Mouse (Mus musculus) ZHBTc4 (cell line): ENCODE results near the gene Stxbp2.

Experiments
- DNase-seq: peaks from one replicate; pipeline ENCODE4 v3.0.0-alpha.2; 2011; ENCODE audit warnings: low read depth, low spot score

Gene Stxbp2

DNA sequence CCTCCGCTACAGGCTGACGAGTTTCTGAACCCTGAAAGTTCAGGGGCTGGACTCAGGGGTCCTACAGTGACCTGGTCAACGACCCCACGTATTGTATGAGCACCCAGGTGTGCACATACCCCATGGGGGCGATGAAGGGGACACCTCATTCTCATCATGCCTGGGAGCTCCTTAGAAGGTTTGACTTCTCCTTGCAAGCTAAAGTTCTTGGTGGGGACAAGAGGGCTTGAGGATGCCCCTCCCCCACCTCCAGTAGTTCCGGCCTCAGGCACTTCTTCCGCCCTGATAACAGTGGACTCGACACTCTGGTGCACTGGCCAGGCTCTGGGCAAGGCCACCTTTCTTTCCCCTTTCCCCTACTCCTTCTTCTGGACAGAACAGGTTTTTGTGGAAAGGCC, 722 bp downstream of the Stxbp2 start:
- peak; percentile 31 for DNase-seq

DNA sequence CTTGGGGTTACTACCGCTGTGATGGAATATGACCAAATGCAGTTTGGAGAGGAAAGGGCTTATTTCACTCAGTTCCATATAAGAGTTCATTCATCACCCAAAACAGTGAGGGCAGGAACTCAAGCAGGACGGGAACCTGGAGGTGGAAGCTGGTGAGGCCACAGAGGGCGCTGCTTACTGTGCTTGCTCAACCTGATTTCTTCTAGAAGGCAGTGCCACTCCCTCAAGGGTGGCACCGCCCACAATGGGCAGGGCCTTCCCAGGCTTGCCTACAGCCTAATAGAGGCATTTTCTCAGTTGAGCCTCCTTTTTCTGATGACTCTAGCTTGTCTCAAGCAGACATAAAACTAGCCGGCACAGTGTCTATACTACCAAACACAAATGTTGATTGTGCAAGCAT, 15.0 kb downstream of the Stxbp2 start:
- peak; percentile 87 for DNase-seq

DNA sequence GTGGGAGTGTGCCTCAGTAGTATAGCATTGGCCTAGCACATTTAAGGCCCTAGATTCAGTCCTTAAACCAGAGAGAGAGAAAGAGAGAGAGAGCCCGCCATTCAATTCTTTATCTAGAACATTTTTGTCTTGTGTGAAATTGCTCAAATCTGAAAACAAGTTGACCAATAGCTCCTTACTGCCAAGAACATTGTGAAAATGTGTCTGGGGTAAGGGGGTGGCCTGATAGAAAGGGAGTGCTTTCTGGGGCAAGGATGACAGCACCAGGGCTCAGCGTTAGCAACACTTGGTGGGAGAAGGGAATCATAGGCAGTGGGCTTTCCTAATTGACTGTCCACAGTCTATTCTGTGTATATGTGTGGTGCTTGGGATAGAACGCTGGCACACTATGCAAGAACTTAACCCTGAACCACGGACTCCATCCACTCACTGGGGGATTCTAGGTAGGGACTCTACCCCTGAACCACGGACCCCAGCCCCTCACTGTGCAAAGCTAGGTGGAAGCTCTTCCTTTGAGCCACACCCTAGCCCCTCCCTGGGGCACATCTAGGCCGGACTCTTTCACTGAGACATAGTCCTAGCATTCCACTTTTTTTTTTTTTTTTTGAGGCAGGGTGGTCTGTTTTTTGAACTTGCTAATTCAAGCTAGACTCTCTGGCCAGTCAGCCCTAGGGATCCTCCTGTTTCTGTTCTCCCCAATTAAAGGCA, 16.2 kb downstream of the Stxbp2 start:
- no peak for DNase-seq

DNA sequence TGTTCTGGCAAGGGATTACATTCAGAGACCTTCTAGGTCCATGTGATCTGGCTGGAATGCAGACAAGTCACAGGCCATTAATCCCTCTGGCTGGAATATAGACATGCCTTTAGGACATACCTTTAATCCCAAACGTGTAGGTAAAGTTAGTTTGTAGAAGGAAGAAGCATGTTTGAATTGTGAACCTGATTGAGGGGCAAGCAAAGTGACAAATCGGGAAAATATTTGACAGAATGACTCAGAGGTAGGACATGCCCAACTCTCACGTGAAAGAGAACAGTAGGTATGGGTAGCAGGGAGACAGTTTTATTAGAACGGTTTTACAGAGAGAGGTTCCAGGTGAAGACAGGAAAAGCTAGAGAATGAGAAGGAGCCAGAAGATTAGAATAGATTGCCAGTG, 16.8 kb downstream of the Stxbp2 start:
- DNase-seq: no peak

DNA sequence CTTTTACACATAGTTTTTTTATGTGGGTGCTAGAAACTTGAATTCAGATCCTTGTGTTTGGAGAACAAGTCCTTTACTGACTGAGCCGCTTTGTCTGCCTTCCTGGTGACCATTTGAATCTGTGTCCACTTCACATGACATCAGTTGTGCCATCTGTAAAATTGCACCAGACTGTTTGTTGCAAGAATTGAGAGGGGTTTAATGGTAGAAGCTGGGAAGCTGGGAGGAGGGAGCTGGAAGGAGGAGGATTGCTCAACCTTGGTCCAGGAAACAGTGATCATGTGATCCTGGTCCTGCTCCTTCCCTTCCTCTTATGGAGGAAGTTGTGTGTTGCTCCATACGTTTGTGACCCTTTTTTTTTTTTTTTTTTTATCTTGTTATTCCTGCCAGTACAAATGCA, 17.5 kb downstream of the Stxbp2 start:
- DNase-seq: no peak

DNA sequence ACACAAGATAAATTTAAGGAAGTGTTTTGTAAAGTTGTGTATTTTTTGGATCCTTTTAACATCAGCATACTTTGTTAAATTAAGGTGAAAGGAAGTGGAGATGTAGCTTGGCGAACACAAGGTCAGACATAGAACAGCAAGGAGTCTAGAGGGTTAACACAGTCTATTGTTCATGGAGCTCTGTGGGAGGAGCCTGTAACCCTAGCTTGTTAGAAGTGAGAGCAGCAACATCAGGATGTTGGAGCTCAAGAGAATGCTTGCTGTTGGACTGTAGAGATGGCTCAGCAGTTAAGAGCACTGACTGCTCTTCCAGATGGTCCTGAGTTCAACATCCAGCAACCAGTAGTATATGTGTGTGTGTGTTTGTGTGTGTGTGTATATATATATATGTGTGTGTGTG, 18.2 kb downstream of the Stxbp2 start:
- peak; percentile 72 for DNase-seq

DNA sequence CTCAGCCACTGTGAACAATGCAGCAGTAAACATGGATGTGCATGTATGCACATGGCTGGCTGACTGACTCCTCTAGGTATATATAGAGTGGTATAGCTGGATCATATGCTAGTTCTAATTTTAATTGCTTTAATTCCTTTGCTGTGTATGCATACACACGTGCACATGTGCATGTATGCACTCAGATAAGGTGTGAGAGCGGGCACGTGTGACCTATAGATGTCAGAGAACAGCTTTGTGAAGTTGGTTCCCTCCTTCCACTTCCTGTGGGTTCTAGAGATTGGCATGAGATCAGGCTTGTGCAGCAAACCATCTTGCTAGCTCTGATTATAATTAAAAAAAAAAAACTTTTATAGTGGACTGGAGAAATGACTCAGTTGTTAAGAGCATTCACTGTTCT, 22.1 kb downstream of the Stxbp2 start:
- DNase-seq: no peak

DNA sequence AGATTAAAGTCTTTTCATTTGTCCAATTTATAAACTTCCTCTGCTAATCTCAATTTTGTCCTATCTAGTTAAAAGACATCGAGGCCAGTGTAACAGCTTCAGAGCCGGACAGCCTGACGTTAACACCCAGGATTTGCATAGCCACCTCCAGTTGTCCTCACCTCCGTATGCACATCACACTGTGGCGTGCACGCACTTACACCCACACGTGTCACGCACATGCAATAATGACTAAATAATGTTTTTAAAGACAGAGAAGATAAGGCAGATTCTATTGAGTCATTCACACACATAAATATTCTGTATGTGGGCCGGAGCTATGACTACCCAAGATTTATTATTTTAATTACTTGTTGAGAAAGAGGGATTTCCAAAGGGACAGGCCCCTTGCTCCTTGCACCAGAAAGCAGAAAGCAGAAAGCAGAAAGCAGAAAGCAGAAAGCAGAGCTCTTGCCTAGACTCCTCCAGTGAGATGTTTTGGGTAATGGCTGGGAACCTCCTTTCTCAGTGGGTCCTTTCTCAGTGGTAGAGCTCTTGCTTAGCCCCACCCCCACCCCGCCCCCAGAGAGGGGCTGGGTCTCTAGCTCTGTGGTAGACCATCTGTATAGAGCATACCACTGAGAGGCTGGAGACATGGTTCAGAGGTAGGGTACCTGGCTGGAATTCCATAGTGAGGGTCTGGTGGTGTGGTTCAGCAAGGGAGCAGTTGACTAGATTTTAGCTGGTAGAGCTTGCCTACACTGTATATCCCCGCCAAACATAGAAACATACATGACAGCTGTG, 24.2 kb downstream of the Stxbp2 start:
- DNase-seq: peak; percentile 28

DNA sequence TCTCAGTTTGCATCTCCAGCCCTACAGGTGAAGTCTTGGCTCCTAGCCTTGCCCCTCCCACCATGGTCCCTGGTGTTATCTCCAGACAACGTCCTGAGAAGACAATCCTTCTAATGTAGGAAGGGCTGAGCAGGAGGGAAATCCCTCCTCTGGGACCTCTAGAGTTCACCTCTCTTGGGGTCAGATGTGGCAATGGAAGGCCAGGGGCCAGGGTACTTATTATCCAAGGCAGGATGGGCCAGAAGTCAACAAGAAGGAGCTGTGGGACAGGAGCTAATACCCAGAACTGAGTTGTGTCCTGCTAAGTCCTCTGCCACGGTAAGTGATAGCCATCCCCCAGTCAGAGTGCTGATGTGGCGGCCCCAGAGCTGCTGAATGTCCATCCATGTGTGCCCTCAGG, 24.8 kb downstream of the Stxbp2 start, which contains the start of gene Retn:
Gene Retn (plus strand): TSS at position 245 of the 400 bp plus-strand sequence.
- no peak for DNase-seq

DNA sequence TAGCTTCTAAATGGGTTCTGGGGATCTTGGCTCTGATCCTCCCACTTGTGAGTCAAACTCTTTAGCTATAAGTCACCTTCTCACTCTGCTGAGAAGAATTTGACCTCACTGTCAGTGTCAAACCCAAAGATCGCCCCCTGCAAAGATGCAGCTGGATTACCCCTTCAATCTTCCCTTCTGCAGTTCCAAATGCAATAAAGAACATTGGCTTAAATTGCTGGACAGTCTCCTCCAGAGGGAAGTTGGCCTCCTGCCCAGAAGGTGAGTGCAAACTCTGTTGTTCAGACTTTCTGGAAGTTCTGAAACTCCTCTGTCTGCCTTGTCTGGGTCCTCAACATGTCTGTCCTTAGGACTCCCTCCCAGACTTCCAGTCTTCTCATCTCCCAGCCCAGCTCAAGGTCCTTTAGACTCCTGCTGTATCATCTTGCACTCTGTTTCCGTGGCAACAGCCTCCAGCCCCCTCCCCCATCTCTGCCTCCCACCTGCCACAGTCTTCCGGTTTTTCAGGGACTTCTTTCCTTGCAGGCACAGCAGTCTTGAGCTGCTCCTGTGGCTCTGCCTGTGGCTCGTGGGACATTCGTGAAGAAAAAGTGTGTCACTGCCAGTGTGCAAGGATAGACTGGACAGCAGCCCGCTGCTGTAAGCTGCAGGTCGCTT, 26.1 kb downstream of the Stxbp2 start:
- no peak for DNase-seq

DNA sequence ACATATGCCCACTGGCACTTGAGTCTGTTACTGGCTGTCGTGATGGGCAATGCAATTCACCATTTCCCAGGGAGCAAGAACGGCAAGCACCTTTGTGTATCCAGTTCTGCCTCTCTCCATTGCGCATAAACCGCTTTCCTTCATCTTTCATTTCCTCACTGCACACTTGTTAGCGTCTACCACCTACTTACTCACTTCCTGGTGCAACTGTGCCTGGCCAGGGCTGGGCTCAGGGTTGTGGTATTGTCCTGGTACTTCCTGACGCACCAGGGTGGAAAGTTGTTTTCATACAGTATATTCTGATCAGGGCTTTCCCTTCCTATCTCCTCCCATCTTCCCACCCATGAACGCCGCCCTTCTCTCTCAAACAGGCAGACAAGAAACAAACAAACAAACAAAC, 30.1 kb downstream of the Stxbp2 start:
- no peak for DNase-seq

DNA sequence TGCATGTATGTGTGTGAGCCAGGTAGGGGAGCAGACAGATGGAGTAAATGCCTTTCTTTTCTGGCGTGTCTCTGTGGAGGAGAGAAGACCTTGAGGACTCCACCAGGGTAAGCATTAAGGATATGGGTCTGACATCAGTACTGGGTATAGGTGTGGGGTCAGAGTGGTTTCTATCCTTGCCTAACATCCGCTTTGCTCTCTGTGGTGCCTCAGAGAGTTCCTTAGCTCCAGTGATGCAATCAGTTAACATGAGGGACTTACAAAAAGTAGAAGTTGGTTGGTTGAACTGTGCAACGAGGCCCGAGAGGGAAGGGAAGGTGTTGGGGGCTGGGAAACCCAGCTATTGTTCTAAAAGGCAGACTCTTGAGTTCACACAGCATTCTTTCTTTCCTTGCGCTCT, 33.6 kb downstream of the Stxbp2 start:
- DNase-seq: no peak

DNA sequence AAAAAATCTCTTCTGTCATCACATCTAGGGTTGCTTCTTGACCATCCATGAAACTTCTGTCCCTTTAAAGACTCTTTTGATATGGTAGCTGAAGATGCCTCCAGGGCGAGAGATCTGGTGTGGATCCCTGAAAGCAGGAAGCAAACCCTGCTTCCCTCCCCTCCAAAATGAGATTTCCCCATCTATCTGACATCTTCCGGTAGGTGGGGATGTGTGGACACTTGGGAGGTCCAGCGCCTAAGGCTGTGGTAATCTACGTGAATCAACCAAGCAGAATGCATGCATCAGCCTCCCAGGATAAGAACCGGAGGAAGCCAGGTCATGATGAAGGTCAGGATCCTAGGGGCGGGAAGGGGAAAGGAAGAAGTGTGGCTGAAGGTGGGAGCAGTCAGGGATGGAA, 34.8 kb downstream of the Stxbp2 start, which contains the start of gene Mcemp1:
Gene Mcemp1 (plus strand): TSS at position 248 of the 400 bp plus-strand sequence.
- DNase-seq: no peak

DNA sequence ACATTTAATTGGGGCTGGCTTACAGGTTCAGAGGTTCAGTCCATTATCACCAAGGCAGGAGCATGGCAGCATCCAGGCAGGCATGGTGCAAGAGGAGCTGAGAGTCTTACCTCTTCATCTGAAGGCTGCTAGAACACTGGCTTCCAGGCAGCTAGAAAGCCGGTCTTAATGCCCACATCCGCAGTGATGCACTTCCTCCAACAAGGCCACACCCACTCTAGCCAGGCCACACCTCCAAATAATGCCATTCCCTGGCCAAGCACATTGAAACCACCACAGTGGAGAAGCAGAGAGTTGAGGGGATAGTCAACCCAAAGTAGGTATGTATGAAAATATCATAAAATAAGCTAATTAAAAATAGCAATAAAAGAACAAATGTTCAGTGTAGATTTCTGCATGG, 39.6 kb downstream of the Stxbp2 start:
- peak; percentile 65 for DNase-seq

DNA sequence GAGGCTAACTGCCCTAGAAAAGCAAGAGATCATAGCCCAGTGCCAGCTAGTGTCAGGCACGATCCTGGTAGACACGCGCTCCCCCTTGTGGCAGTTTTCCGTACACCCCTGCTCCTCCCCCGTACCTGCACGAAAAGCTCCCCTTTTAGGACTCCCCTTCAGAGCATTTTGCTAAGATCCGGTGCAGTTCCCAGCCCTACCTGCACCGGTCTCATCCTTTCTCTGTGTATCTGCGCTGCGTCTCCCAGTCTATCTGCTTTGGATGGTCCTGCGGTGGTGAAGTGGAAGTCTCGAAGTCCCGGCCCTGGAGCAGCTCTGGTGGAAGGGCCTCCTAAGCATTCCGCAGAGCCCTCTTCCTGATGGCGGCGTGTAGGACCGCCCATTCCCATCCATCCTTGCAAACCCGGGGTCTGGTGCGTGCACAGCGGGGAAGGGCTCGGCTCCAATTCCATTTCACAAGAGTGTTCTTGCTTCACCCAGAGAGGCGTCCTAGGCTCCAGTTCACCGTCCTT, 41.3 kb downstream of the Stxbp2 start, which contains the start of gene Fcor:
Gene Fcor (minus strand): TSS at position 383 of the 512 bp plus-strand sequence.
- DNase-seq: peak; percentile 96

DNA sequence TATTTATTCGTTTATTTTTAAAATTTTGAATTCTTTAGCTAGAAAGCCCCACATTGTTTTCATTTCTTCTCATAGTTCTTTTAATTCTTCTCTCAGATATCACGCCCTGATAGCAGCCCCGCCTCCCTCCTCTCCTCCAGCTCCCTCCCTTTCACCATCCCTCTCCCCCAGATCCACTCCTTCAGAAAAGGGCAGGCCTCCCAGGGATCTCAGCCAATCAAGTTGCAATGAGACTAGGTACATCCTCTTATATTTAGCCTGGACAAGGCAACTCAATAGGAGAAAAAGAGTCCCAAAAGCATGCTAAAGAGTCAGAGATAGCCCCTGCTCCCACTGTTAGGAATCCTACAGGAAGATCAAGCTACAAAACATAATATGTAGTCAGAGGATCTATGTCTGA, 43.9 kb downstream of the Stxbp2 start:
- DNase-seq: no peak

DNA sequence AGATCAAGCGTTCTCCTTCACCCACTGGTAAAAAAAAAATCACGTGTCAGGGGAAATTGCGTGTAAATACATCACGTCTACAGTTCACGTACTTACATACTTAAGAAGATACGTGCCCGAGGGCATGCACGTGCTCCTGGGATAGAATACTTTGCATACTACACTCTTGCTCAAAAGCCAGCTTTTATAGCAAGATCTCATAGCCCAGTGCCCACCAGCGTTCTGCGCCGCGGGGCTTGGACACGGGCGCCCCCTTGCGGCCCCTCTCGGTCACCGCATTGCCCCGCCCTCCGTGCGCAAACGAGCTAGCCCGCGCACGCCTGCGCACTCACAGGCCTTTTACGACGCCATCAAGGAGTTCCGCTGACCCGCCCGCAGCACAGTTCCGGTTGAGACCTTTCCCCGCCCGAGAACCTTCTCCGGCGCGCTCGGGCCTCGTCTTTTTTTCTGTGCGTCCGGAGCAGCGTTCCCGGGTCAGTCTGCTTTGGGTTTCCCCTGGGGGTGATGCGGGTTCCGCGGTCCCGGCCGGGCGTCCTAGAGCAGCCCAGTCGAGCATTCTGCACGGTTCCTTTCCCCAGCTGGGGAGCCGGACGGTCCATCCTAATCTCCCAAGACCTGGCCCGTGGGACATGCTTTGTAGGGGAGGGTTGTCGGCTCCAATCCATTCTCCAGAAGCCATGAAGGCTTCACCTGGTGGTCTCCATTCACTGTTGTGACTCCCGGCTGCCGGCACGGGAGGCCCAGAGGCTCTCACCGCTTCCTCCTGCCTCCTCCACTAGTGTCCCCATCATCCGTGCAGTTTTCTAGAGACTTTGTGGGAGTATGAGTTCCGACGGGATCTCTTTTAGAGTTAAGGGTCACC, 45.6 kb downstream of the Stxbp2 start, which contains the start of gene Trappc5:
Gene Trappc5 (plus strand): TSS at position 169 of the 862 bp plus-strand sequence.
- peak; percentile 98 for DNase-seq

DNA sequence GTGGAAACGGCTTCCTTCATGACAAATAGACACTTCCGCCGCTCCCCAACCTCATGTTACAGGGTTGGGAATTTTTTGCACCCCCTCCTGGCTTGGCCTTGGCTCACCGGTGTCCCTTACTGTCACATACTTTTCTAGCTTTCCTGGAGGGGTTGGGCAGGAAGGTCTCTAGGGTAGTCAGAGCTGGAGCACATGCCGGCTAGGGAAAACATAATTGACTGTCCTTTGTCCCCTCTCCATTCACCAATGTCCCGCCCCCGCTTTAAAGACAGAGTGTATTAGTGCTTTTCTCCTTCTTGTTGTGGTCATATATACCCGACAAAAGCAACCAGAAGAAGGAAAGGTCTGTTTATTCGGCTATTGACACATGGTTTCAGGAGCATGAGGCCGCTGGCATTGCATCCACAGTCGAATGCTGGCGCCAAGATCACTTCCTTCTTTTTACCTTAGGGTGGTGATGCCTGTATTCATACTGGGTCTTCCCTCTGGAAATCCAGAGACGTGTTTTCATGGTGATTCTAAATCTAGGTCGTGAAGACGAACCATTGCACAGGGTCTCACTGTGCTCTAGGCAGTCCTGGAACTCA, 46.3 kb downstream of the Stxbp2 start:
- DNase-seq: no peak

DNA sequence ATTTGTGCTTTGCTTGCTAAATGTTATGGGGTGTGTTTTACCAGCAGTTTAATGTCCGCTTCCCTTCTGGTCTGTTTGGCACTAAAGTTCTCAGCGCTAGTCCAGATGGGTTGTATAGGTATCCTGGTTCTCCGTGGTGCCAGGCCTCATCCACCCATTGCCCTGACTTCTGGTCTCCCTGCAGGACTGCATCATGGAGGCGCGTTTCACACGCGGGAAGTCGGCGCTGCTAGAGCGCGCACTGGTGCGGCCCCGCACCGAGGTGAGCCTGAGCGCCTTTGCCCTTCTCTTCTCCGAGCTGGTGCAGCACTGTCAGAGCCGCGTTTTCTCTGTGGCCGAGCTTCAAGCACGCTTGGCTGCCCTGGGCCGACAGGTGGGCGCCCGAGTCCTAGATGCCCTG, 48.1 kb downstream of the Stxbp2 start:
- DNase-seq: peak; percentile 51

DNA sequence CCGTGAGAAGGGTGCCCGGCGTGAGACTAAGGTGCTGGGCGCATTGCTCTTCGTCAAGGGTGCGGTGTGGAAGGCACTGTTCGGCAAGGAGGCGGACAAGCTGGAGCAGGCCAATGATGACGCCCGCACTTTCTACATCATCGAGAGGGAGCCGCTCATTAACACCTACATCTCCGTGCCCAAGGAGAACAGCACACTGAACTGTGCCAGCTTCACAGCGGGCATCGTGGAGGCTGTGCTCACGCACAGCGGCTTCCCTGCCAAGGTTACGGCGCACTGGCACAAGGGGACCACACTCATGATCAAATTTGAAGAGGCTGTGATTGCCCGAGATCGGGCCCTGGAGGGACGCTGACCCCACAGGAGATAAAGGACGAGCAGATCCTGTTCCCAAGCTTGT, 48.5 kb downstream of the Stxbp2 start:
- DNase-seq: no peak

DNA sequence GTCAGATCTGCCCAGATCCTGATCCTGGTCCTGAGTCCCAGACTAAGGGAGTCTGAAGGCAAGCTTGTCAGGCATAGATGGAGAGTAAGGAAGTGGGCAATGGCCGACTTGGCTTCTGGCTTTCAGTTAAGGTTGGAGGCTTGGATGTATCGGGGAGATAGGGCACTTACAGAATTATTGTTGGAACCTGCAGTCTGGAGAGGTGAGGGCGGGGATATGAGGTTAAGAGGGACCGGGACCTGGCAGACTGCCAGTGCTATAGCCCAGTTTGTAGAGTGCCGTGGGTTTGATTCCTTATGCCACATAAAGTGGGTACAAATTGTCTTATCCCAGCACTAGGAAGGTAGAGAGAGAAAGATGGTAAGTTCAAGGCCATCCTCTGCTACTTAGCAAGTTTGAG, 48.9 kb downstream of the Stxbp2 start:
- DNase-seq: no peak
